Mouse (Mus musculus) midbrain, postnatal 0 days (tissue): ENCODE results near the gene Gm10382. TPM values are rescaled to one million over a fixed set of nuclear protein-coding genes. Genes with fewer than 3 reads are reported as not detected.
A peak's percentile ranks its signal among the peaks of the same experiment; 100 is the strongest.

ENCODE experiments used
- ATAC-seq: fragments of 200-750 bp; cut with Nextera tagmentation; 2 replicates; pipeline ENCODE4 v1.8.0; 2017; ENCODE audit warnings: moderate number of reproducible peaks, mild to moderate bottlenecking, moderate TSS enrichment, moderate library complexity; ENCODE audit not compliant: low FRiP score
- DNase-seq: peaks from one replicate; pipeline ENCODE4 v3.0.0-alpha.2; 2015; ENCODE audit warnings: low spot score
- H3K27ac ChIP-seq: fragments of 300-500 bp; sonication (generic); 2 replicates; pipeline ENCODE4 v1.5.1; 2014; ENCODE audit warnings: low read depth, mild to moderate bottlenecking, low read length, mixed read lengths
- H3K27me3 ChIP-seq: fragments of 300-500 bp; sonication (generic); 2 replicates; pipeline ENCODE4 v1.6.1; 2014; ENCODE audit warnings: low read length, control low read depth, mixed read lengths; ENCODE audit not compliant: insufficient read depth
- H3K36me3 ChIP-seq: fragments of 300-500 bp; sonication (generic); 2 replicates; pipeline ENCODE4 v1.6.1; 2014; ENCODE audit warnings: low read length, control low read depth, mixed read lengths; ENCODE audit not compliant: insufficient read depth
- H3K4me1 ChIP-seq: fragments of 300-500 bp; sonication (generic); 2 replicates; pipeline ENCODE4 v1.6.1; 2014; ENCODE audit warnings: mild to moderate bottlenecking, control low read depth, antibody characterized with exemption, low read length, mixed read lengths; ENCODE audit not compliant: insufficient read depth
- H3K4me2 ChIP-seq: fragments of 300-500 bp; sonication (generic); 2 replicates; pipeline ENCODE4 v1.6.1; 2014; ENCODE audit warnings: low read depth, mild to moderate bottlenecking, low read length, mixed read lengths; ENCODE audit not compliant: poor library complexity, severe bottlenecking
- H3K4me3 ChIP-seq: fragments of 300-500 bp; sonication (generic); 2 replicates; pipeline ENCODE4 v1.5.1; 2014; ENCODE audit warnings: low read depth, mild to moderate bottlenecking, low read length, moderate library complexity
- H3K9ac ChIP-seq: fragments of 300-500 bp; sonication (generic); replicated peaks from 2 replicates; pipeline ENCODE4 v1.6.1; 2014; ENCODE audit warnings: mild to moderate bottlenecking, low read length, moderate library complexity, mixed read lengths; ENCODE audit not compliant: poor library complexity, severe bottlenecking
- H3K9me3 ChIP-seq: fragments of 300-500 bp; sonication (generic); 2 replicates; pipeline ENCODE4 v1.6.1; 2016; ENCODE audit warnings: low read length, control low read depth
- CTCF ChIP-seq: IDR thresholded peaks from 2 replicates; pipeline ENCODE4 v1.5.1; 2016; ENCODE audit warnings: antibody characterized with exemption, mild to moderate bottlenecking
- WGBS: fragments of 180-500 bp; shearing (Covaris S2); extraction: QIAGEN DNeasy Blood & Tissue Kit; methylation state at CpG from one replicate; pipeline ENCODE4 v1.1.7; 2014; 5-methylcytosine and 5-hydroxymethylcytosine counted together
- polyA plus RNA-seq: library from polyadenylated mRNA; unstranded; fragments of >200 nt; fragmentation: Nextera tagmentation; extraction: Ambion mirVana; gene quantifications from 2 replicates; pipeline ENCODE4 v1.2.1, GENCODE M21; 2015
- total RNA-seq: library from RNA; depleted of rRNA; stranded (reverse); fragments of >200 nt; gene quantifications from 2 replicates; pipeline ENCODE4 v1.2.3, GENCODE M21; 2014

Gm10382 gene
- total and polyA plus RNA-seq, 2 experiments from 2014 or later = 0.83 TPM; not detected in 1

GRCm38 (mm10) chr5:125392977-125393621, 4.0 kb downstream of the Gm10382 start:
- peak overlapping the region; percentile 45 for H3K4me2 ChIP-seq
- peak overlapping the region; percentile 21; the same call in 1 of the 2 replicates for H3K4me3 ChIP-seq
- peaks cover 18% of the 10 kb centered on the region; the same call in 1 of the 2 replicates for H3K4me1 ChIP-seq
- H3K9me3 ChIP-seq = no peaks in the 10 kb centered on the region
- H3K27me3 ChIP-seq = no peaks in the 10 kb centered on the region
- H3K27ac ChIP-seq = peak overlapping the region; percentile 96
- TF ChIP-seq CTCF = no peak
- under 1% methylated on average over 20 of the region's 20 CpGs for WGBS
- H3K9ac ChIP-seq = peak overlapping the region; percentile 34
- no peaks in the 10 kb centered on the region for H3K36me3 ChIP-seq
- peak; percentile 91 for ATAC-seq
- DNase-seq = peak; percentile 98

- no peak for TF ChIP-seq CTCF
- H3K36me3 ChIP-seq = no peaks in the 10 kb centered on the region
- peak overlapping the region; percentile 96 for H3K27ac ChIP-seq
- DNase-seq = peak; percentile 96
- H3K4me1 ChIP-seq = peaks cover 18% of the 10 kb centered on the region; the same call in 1 of the 2 replicates
- no peaks in the 10 kb centered on the region for H3K27me3 ChIP-seq
- peak overlapping the region; percentile 45 for H3K4me2 ChIP-seq
- 3% methylated on average over 21 of the region's 25 CpGs for WGBS
- peak overlapping the region; percentile 34 for H3K9ac ChIP-seq
- ATAC-seq = peak; percentile 51
- no peaks in the 10 kb centered on the region for H3K9me3 ChIP-seq
- H3K4me3 ChIP-seq = peak overlapping the region; percentile 21; the same call in 1 of the 2 replicates
Observed at GRCm38 (mm10) chr5:125393622-125394603, 4.8 kb downstream of the Gm10382 start.

- no peak for TF ChIP-seq CTCF
- 29% methylated on average over 3 of the region's 3 CpGs for WGBS
- DNase-seq = no peak
- Histone ChIP-seq H3K9ac (no peak overlapping the region), H3K27me3 (no peaks in the 10 kb centered on the region), H3K27ac (peak overlapping the region; percentile 96), H3K36me3 (no peaks in the 10 kb centered on the region), H3K4me2 (no peak overlapping the region), H3K9me3 (no peaks in the 10 kb centered on the region), H3K4me1 (peaks cover 18% of the 10 kb centered on the region; the same call in 1 of the 2 replicates), H3K4me3 (no peak overlapping the region)
- ATAC-seq = no peak
Observed at GRCm38 (mm10) chr5:125395008-125395407, 5.9 kb downstream of the Gm10382 start.

- no peak overlapping the region for H3K9ac ChIP-seq
- DNase-seq (no peak), ATAC-seq (no peak)
- no peaks in the 10 kb centered on the region for H3K27me3 ChIP-seq
- no peak overlapping the region for H3K27ac ChIP-seq
- no peak overlapping the region for H3K4me3 ChIP-seq
- H3K4me2 ChIP-seq = no peak overlapping the region
- TF ChIP-seq CTCF = peak; percentile 11; the same call in 1 of the 2 replicates
- WGBS = 75% methylated on average over 7 of the region's 7 CpGs
- H3K36me3 ChIP-seq = no peaks in the 10 kb centered on the region
- H3K4me1 ChIP-seq = no peaks in the 10 kb centered on the region
- H3K9me3 ChIP-seq = no peaks in the 10 kb centered on the region
Observed at GRCm38 (mm10) chr5:125400903-125401302, 11.8 kb downstream of the Gm10382 start.

GRCm38 (mm10) chr5:125402476-125402875, 13.4 kb downstream of the Gm10382 start:
- TF ChIP-seq CTCF = no peak
- Histone ChIP-seq H3K4me1 (peaks cover 7% of the 10 kb centered on the region; the same call in 1 of the 2 replicates), H3K9ac (no peak overlapping the region), H3K27ac (no peak overlapping the region), H3K9me3 (no peaks in the 10 kb centered on the region), H3K27me3 (no peaks in the 10 kb centered on the region), H3K4me3 (no peak overlapping the region), H3K36me3 (no peaks in the 10 kb centered on the region), H3K4me2 (no peak overlapping the region)
- ATAC-seq (no peak), DNase-seq (no peak)
- 59% methylated on average over 10 of the region's 10 CpGs for WGBS
